Mouse (Mus musculus): ENCODE measurements at regions not wholly inside any gene's neighbourhood (a gene's known extent, or its start where the extent isn't known, plus 50 kb on each side); places are given as distances from the start of the nearest gene placed in this dataset.

GRCm38 (mm10) chr12:117425363-117426031 is 90.8 kb upstream of the Rapgef5 start:
- in situ Hi-C loops (cut with MseI, MboI), result loop anchor here in 1 of 2 experiments (10.0 kb wide), 2 partner anchors 159 to 339 kb away; no protein-coding TSS in a partner anchor

GRCm38 (mm10) chr12:117427431-117427830 is 88.8 kb upstream of the Rapgef5 start:
- in situ Hi-C loops (cut with MseI, MboI), result loop anchor here in 1 of 2 experiments (10.0 kb wide), 2 partner anchors 157 to 337 kb away; no protein-coding TSS in a partner anchor

- in situ Hi-C loops (cut with MseI, MboI), result no loop called here
Observed at GRCm38 (mm10) chr12:117430886-117431285, 85.4 kb upstream of the Rapgef5 start.

- in situ Hi-C loops (cut with MseI, MboI), result no loop called here
Observed at GRCm38 (mm10) chr12:117432788-117433187, 83.5 kb upstream of the Rapgef5 start.

GRCm38 (mm10) chr12:117437011-117437410 is 79.3 kb upstream of the Rapgef5 start:
- in situ Hi-C loops (cut with MseI, MboI), result no loop called here

- in situ Hi-C loops (cut with MseI, MboI), result no loop called here
Observed at GRCm38 (mm10) chr12:117439015-117439605, 77.2 kb upstream of the Rapgef5 start.

GRCm38 (mm10) chr12:117444247-117444989 is 71.9 kb upstream of the Rapgef5 start:
- in situ Hi-C loops (cut with MseI, MboI), result no loop called here

- in situ Hi-C loops (cut with MseI, MboI), result no loop called here
Observed at GRCm38 (mm10) chr12:117447223-117447622, 69.1 kb upstream of the Rapgef5 start.

- in situ Hi-C loops (cut with MseI, MboI), result no loop called here
Observed at GRCm38 (mm10) chr12:117447843-117448728, 68.2 kb upstream of the Rapgef5 start.

- in situ Hi-C loops (cut with MseI, MboI), result no loop called here
Observed at GRCm38 (mm10) chr12:117449080-117449479, 67.2 kb upstream of the Rapgef5 start.

- in situ Hi-C loops (cut with MseI, MboI), result no loop called here
Observed at GRCm38 (mm10) chr12:117450106-117450505, 66.2 kb upstream of the Rapgef5 start.

- in situ Hi-C loops (cut with MseI, MboI), result no loop called here
Observed at GRCm38 (mm10) chr12:117450871-117451270, 65.4 kb upstream of the Rapgef5 start.

GRCm38 (mm10) chr12:117451441-117451840 is 64.8 kb upstream of the Rapgef5 start:
- in situ Hi-C loops (cut with MseI, MboI), result no loop called here

- in situ Hi-C loops (cut with MseI, MboI), result no loop called here
Observed at GRCm38 (mm10) chr12:117455800-117456199, 60.5 kb upstream of the Rapgef5 start.

- in situ Hi-C loops (cut with MseI, MboI), result no loop called here
Observed at GRCm38 (mm10) chr12:117458132-117459070, 57.9 kb upstream of the Rapgef5 start.

- in situ Hi-C loops (cut with MseI, MboI), result no loop called here
Observed at GRCm38 (mm10) chr12:117459541-117459940, 56.7 kb upstream of the Rapgef5 start.

GRCm38 (mm10) chr12:117465206-117465605 is 51.1 kb upstream of the Rapgef5 start:
- in situ Hi-C loops (cut with MseI, MboI), result no loop called here

- in situ Hi-C loops (cut with MseI, MboI), result no loop called here
Observed at GRCm38 (mm10) chr12:117465998-117466397, 50.3 kb upstream of the Rapgef5 start.

Data from mouse trophoblast stem cell (cell line).